Mouse (Mus musculus) lung, embryonic 15.5 days (tissue): ENCODE measurements around the gene Ankrd12. TPM values are rescaled to one million over a fixed set of nuclear protein-coding genes. Genes with fewer than 3 reads are reported as not detected.

ENCODE experiments used
- ATAC-seq: fragments of 200-750 bp; cut with Nextera tagmentation; 2 replicates; pipeline ENCODE4 v1.8.0; 2017; ENCODE audit warnings: moderate number of reproducible peaks, borderline replicate concordance; ENCODE audit not compliant: low FRiP score, low TSS enrichment; ENCODE audit errors: extremely low read depth
- H3K27ac ChIP-seq: fragments of 300-500 bp; sonication (generic); 2 replicates; pipeline ENCODE4 v1.5.1; 2015; ENCODE audit warnings: moderate library complexity, mild to moderate bottlenecking, inconsistent platforms
- H3K27me3 ChIP-seq: fragments of 300-500 bp; sonication (generic); 2 replicates; pipeline ENCODE4 v1.6.1; 2015; ENCODE audit warnings: inconsistent platforms
- H3K36me3 ChIP-seq: fragments of 300-500 bp; sonication (generic); 2 replicates; pipeline ENCODE4 v1.6.1; 2015; ENCODE audit warnings: inconsistent platforms
- H3K4me1 ChIP-seq: fragments of 300-500 bp; sonication (generic); 2 replicates; pipeline ENCODE4 v1.6.1; 2015; ENCODE audit warnings: inconsistent platforms
- H3K4me2 ChIP-seq: fragments of 300-500 bp; sonication (generic); 2 replicates; pipeline ENCODE4 v1.6.1; 2015; ENCODE audit warnings: inconsistent platforms, mild to moderate bottlenecking, moderate library complexity
- H3K4me3 ChIP-seq: fragments of 300-500 bp; sonication (generic); 2 replicates; pipeline ENCODE4 v1.5.1; 2015; ENCODE audit warnings: mild to moderate bottlenecking, inconsistent platforms
- H3K9ac ChIP-seq: fragments of 300-500 bp; sonication (generic); 2 replicates; pipeline ENCODE4 v1.6.1; 2015; ENCODE audit warnings: inconsistent platforms
- H3K9me3 ChIP-seq: fragments of 300-500 bp; sonication (generic); 2 replicates; pipeline ENCODE4 v1.6.1; 2016; ENCODE audit warnings: inconsistent platforms
- WGBS: fragments of 180-500 bp; shearing (Covaris S2); methylation state at CpG from one replicate; pipeline ENCODE4 v1.1.7; 2015; 5-methylcytosine and 5-hydroxymethylcytosine counted together
- polyA plus RNA-seq: library from polyadenylated mRNA; unstranded; fragments of >200 nt; fragmentation: Nextera tagmentation; extraction: Ambion mirVana; gene quantifications from 2 replicates; pipeline ENCODE4 v1.2.1, GENCODE M21; 2015

Ankrd12 gene
- 15.5 and 18.5 TPM in 2 replicates for polyA plus RNA-seq

DNA sequence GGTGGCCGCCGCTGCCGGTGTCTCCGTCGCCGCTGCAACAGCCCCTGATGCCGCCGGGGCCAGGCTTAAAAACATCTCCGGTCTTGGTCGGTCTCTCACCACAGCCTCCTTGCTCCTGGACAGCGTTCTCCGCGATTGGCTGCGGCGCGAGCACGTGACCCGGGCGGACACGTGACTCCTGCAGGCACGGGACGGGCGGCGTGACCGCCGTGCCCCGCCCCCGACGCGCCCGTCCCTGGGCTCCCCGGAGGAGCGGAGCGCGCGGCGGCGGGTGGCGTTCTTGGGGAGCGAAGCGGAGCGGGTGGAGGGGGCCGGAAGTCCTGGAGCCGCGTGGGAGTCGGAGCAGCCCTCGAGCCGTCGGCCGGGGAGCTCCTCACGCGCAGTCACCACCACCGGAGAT is at the start of gene Ankrd12:
Gene Ankrd12, minus strand, starts transcription at position 156 of the 400 bp plus-strand sequence.
- peak within 1 kb of the TSS; percentile 90 for H3K4me2 ChIP-seq
- 2% methylated on average over 53 of the region's 53 CpGs for WGBS
- H3K27ac ChIP-seq: peak within 1 kb of the TSS; percentile 87
- H3K9ac ChIP-seq: peak within 1 kb of the TSS; percentile 70
- peaks cover 11% of the 10 kb centered on the region for H3K36me3 ChIP-seq
- H3K4me3 ChIP-seq: peak within 1 kb of the TSS; percentile 98
- peak; percentile 99 for ATAC-seq
- H3K27me3 ChIP-seq: no peaks in the 10 kb centered on the region
- H3K4me1 ChIP-seq: peaks cover 23% of the 10 kb centered on the region; the same call in 1 of the 2 replicates
- H3K9me3 ChIP-seq: no peaks in the 10 kb centered on the region

DNA sequence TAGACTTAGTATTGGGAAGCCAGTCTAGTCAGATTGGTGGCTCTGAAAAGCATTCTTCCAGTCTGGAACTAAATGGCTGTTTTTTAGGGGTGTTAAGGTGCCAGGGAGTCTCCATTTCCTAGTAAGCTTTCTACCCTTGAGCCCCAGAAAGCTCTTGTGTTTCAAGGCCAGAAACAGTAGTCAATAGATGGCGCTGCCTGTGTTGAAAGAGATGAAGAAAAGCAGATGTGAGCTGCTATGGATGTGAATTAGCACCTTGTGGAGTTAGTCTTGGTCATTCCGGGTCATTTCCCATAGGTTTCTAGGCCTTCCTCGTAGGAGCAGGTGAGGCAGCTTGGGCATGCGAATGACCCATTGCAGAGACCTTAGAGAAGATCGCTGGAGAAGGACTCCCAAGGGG is 48.3 kb upstream of the Ankrd12 start:
- no peak for ATAC-seq
- H3K4me3 ChIP-seq: 0 out of 2 replicates have a peak overlapping the region, but pooled peaks have one; percentile 85
- peaks cover 31% of the 10 kb centered on the region for H3K36me3 ChIP-seq
- H3K9me3 ChIP-seq: no peaks in the 10 kb centered on the region
- H3K9ac ChIP-seq: no peak overlapping the region
- WGBS: 68% methylated on average over 5 of the region's 5 CpGs
- no peak overlapping the region for H3K27ac ChIP-seq
- H3K4me1 ChIP-seq: peaks cover 15% of the 10 kb centered on the region
- no peaks in the 10 kb centered on the region for H3K27me3 ChIP-seq
- H3K4me2 ChIP-seq: peak overlapping the region; percentile 70

- no peaks in the 10 kb centered on the region for H3K9me3 ChIP-seq
- peaks cover 15% of the 10 kb centered on the region for H3K4me1 ChIP-seq
- peak; percentile 5; the same call in 1 of the 2 replicates for ATAC-seq
- H3K4me2 ChIP-seq: peak overlapping the region; percentile 70
- H3K4me3 ChIP-seq: peak overlapping the region; percentile 85
- H3K9ac ChIP-seq: peak overlapping the region; percentile 79
- peak overlapping the region; percentile 96 for H3K27ac ChIP-seq
- H3K27me3 ChIP-seq: no peaks in the 10 kb centered on the region
- H3K36me3 ChIP-seq: peaks cover 30% of the 10 kb centered on the region
- WGBS: 1% methylated on average over 20 of the region's 20 CpGs
Observed at GRCm38 (mm10) chr17:66123816-66124610, 47.1 kb upstream of the Ankrd12 start.

GRCm38 (mm10) chr17:66123066-66123815 is 46.4 kb upstream of the Ankrd12 start, which contains the start of gene Ddx11:
Ddx11 (plus strand) TSS chr17:66123520.
- peak within 1 kb of the TSS; percentile 85 for H3K4me3 ChIP-seq
- WGBS: 4% methylated on average over 45 of the region's 45 CpGs

GRCm38 (mm10) chr17:66120701-66121100 is 43.8 kb upstream of the Ankrd12 start:
- no peak for ATAC-seq
- H3K4me1 ChIP-seq: peaks cover 15% of the 10 kb centered on the region
- no peak overlapping the region for H3K4me3 ChIP-seq
- no peak overlapping the region for H3K27ac ChIP-seq
- no peaks in the 10 kb centered on the region for H3K9me3 ChIP-seq
- H3K27me3 ChIP-seq: no peaks in the 10 kb centered on the region
- H3K4me2 ChIP-seq: no peak overlapping the region
- WGBS: 63% methylated on average over 1 of the region's 1 CpGs
- H3K9ac ChIP-seq: no peak overlapping the region
- peaks cover 39% of the 10 kb centered on the region for H3K36me3 ChIP-seq

More at GRCm38 (mm10) chr17:66123066-66123815, 46.4 kb upstream of the Ankrd12 start, which contains the start of gene Ddx11:
- H3K36me3 ChIP-seq: peaks cover 33% of the 10 kb centered on the region
- no peaks in the 10 kb centered on the region for H3K27me3 ChIP-seq
- peak within 1 kb of the TSS; percentile 79 for H3K9ac ChIP-seq
- peak within 1 kb of the TSS; percentile 96 for H3K27ac ChIP-seq
- no peaks in the 10 kb centered on the region for H3K9me3 ChIP-seq
- peak; percentile 83 for ATAC-seq
- peaks cover 15% of the 10 kb centered on the region for H3K4me1 ChIP-seq
- peak within 1 kb of the TSS; percentile 70 for H3K4me2 ChIP-seq

GRCm38 (mm10) chr17:66118991-66119390 is 42.1 kb upstream of the Ankrd12 start:
- H3K4me1 ChIP-seq: no peaks in the 10 kb centered on the region
- H3K27me3 ChIP-seq: no peaks in the 10 kb centered on the region
- 83% methylated on average over 8 of the region's 8 CpGs for WGBS
- H3K9ac ChIP-seq: no peak overlapping the region
- H3K4me2 ChIP-seq: no peak overlapping the region
- ATAC-seq: no peak
- H3K36me3 ChIP-seq: peaks cover 56% of the 10 kb centered on the region
- H3K9me3 ChIP-seq: no peaks in the 10 kb centered on the region
- no peak overlapping the region for H3K4me3 ChIP-seq
- no peak overlapping the region for H3K27ac ChIP-seq

- Histone ChIP-seq H3K4me2 (peak overlapping the region; percentile 68), H3K4me1 (peaks cover 20% of the 10 kb centered on the region), H3K27ac (no peak overlapping the region), H3K9me3 (no peaks in the 10 kb centered on the region), H3K4me3 (peak overlapping the region; percentile 98), H3K9ac (peak overlapping the region; percentile 86), H3K36me3 (peaks cover 35% of the 10 kb centered on the region), H3K27me3 (no peaks in the 10 kb centered on the region)
- ATAC-seq: no peak
- 20% methylated on average over 4 of the region's 4 CpGs for WGBS
Observed at GRCm38 (mm10) chr17:66112166-66112565, 35.3 kb upstream of the Ankrd12 start.

DNA sequence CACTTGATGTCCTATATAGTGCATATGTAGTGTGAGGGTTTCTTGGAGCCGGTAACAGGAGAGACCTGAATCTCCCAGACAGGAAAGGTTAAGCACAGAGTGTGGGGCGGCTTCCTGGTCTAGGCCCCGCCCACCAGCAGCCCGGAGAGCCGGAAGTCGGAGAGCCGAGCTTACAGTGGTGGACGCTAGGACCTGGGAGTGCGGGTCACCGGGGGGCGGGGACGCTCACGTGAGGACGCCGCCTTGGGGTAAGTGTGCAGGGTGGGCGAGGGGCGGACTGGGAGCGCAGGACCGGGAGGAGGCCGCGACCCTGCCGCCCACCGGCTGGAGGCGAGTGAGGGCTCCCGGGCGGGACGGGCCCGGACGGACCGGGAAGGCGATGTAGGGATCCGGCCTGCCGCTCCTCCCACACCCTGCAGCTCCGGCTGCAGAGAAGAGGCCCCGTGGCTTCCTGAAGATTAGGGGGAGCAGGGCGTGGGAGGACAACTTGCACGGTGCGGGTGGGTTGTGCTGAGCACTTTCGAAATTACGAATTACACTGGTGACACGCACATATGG is 34.6 kb upstream of the Ankrd12 start, which contains the start of gene Washc1:
Gene Washc1, plus strand, starts transcription at position 144 of the 558 bp plus-strand sequence.
- Histone ChIP-seq H3K36me3 (peaks cover 28% of the 10 kb centered on the region), H3K27ac (peak within 1 kb of the TSS; percentile 76), H3K9ac (peak within 1 kb of the TSS; percentile 86), H3K4me3 (peak within 1 kb of the TSS; percentile 98), H3K27me3 (no peaks in the 10 kb centered on the region), H3K4me2 (peak within 1 kb of the TSS; percentile 68), H3K4me1 (peaks cover 20% of the 10 kb centered on the region), H3K9me3 (no peaks in the 10 kb centered on the region)
- WGBS: under 1% methylated on average over 38 of the region's 41 CpGs
- ATAC-seq: peak; percentile 98

GRCm38 (mm10) chr17:66110746-66111145 is 33.9 kb upstream of the Ankrd12 start:
- Histone ChIP-seq H3K36me3 (peaks cover 21% of the 10 kb centered on the region), H3K27me3 (no peaks in the 10 kb centered on the region), H3K4me2 (peak overlapping the region; percentile 68), H3K9ac (peak overlapping the region; percentile 86; the same call in 1 of the 2 replicates), H3K4me3 (peak overlapping the region; percentile 98), H3K27ac (peak overlapping the region; percentile 76), H3K9me3 (no peaks in the 10 kb centered on the region), H3K4me1 (peaks cover 20% of the 10 kb centered on the region)
- WGBS: 25% methylated on average over 6 of the region's 6 CpGs
- ATAC-seq: no peak

- H3K9me3 ChIP-seq: no peaks in the 10 kb centered on the region
- 72% methylated on average over 4 of the region's 4 CpGs for WGBS
- H3K36me3 ChIP-seq: no peaks in the 10 kb centered on the region
- H3K9ac ChIP-seq: no peak overlapping the region
- peaks cover 20% of the 10 kb centered on the region for H3K4me1 ChIP-seq
- no peak overlapping the region for H3K4me3 ChIP-seq
- no peak overlapping the region for H3K4me2 ChIP-seq
- ATAC-seq: no peak
- no peaks in the 10 kb centered on the region for H3K27me3 ChIP-seq
- no peak overlapping the region for H3K27ac ChIP-seq
Observed at GRCm38 (mm10) chr17:66108198-66108597, 31.3 kb upstream of the Ankrd12 start.

DNA sequence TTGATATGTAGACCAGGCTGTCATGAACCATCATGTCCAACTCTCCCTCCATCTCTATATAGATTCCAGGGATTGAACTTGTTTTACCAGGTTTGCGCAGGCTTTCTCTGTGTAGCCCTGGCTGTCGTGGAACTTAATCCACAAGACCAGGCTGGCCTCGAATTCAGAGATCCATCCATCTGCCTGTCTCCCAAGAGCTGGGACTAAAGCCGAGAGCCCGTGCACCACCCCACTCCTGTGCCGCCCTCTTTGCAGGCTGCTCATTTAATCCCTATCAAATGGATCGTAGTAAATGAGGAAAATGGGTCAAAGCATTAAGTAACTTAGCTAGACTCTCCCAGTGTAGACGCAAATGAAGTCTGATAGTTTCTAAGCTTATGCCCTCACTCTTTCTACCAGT is 30.6 kb upstream of the Ankrd12 start:
- H3K27me3 ChIP-seq: no peaks in the 10 kb centered on the region
- no peak overlapping the region for H3K9ac ChIP-seq
- H3K4me3 ChIP-seq: no peak overlapping the region
- no peak overlapping the region for H3K4me2 ChIP-seq
- ATAC-seq: no peak
- 56% methylated on average over 8 of the region's 8 CpGs for WGBS
- H3K27ac ChIP-seq: no peak overlapping the region
- no peaks in the 10 kb centered on the region for H3K36me3 ChIP-seq
- H3K4me1 ChIP-seq: peaks cover 15% of the 10 kb centered on the region
- no peaks in the 10 kb centered on the region for H3K9me3 ChIP-seq
